Mouse (Mus musculus): ENCODE results near the gene Lrrc28.

- TF ChIP-seq POLR2A (IDR thresholded peaks at IDR 0.05; ENCODE audit: borderline replicate concordance, insufficient read depth, low read length) = no peak
- no peak for TF ChIP-seq CTCF (IDR thresholded peaks at IDR 0.05; ENCODE audit: borderline replicate concordance, insufficient read depth, low read depth, low read length)
Observed at GRCm38 (mm10) chr7:67639006-67639405, 6.1 kb downstream of the Lrrc28 start.
